Mouse (Mus musculus): Measurements from ENCODE around the gene Nudt2. TPM values are rescaled to one million over a fixed set of nuclear protein-coding genes. Genes with fewer than 3 reads are reported as not detected.

The Nudt2 gene
- polyA plus RNA-seq, 1 experiment from 2014 or later, result 70.3 TPM

DNA sequence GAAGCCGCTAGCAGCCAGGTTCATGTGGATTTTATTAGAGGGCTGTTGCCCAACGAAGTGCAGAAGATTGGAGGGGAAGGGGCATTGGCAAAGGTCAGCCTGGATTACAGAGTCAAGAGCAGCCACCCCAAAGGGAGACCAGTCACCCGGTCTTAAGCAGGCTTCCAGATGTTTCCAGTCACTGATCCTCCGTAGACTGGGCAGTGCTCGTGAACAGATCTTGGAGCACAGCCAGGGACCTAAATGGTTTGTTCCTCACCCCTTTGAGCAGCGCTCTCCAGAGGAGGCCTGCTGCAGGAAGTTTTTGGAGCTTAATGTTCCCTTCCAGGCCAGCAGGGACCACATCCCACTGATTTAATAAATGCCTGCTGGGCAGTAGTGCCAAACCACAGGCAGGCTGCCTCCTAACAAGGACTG is 16.7 kb downstream of the Nudt2 start:
- H3K9me3 ChIP-seq (ENCODE audit: control insufficient read depth, low read length), result no peaks in the 10 kb centered on the region
- WGBS, result 42% methylated on average over 6 of the region's 6 CpGs
- peaks cover 12% of the 10 kb centered on the region; the same call in 1 of the 2 replicates for H3K4me1 ChIP-seq (ENCODE audit: control insufficient read depth, insufficient read depth, low read length)
- no peaks in the 10 kb centered on the region for H3K27me3 ChIP-seq (replicated peaks; ENCODE audit: control insufficient read depth, insufficient read depth, low read length)
- ATAC-seq, result peak; percentile 64
- H3K4me3 ChIP-seq (ENCODE audit: low read length), result no peak overlapping the region
- no peak overlapping the region for H3K9ac ChIP-seq (ENCODE audit: low read depth, low read length)
- no peak overlapping the region for H3K4me2 ChIP-seq (ENCODE audit: low read depth, low read length)
- no peaks in the 10 kb centered on the region for H3K36me3 ChIP-seq (ENCODE audit: control insufficient read depth, insufficient read depth, low read length)
- peak overlapping the region; percentile 53 for H3K27ac ChIP-seq (ENCODE audit: low read length)

DNA sequence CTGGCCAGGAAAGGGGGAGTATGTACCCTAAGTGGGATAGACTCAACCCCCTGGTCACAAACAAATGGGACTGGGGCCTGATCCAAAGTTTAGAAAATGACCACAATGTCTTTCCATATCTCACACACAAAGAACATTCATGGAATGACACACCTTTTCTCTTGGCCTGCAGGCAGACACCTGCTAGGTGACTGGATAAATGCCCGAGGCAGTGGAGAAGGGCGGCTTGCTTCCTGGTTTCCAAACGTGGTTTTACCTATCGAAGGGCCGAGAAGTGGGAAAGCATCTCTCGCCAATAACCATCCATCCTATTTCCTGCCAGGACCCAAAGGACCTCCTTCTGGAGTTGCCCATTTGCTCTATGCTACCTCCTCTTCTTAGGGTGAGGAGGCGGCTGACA is 28.0 kb downstream of the Nudt2 start:
- peaks cover 4% of the 10 kb centered on the region for H3K36me3 ChIP-seq (ENCODE audit: control insufficient read depth, insufficient read depth, low read length)
- peaks cover 20% of the 10 kb centered on the region; the same call in 1 of the 2 replicates for H3K4me1 ChIP-seq (ENCODE audit: control insufficient read depth, insufficient read depth, low read length)
- WGBS, result 73% methylated on average over 7 of the region's 7 CpGs
- peak overlapping the region; percentile 80 for H3K27ac ChIP-seq (ENCODE audit: low read length)
- peak; percentile 4; the same call in 1 of the 2 replicates for ATAC-seq
- no peak overlapping the region for H3K9ac ChIP-seq (ENCODE audit: low read depth, low read length)
- no peaks in the 10 kb centered on the region for H3K9me3 ChIP-seq (ENCODE audit: control insufficient read depth, low read length)
- H3K4me2 ChIP-seq (ENCODE audit: low read depth, low read length), result peak overlapping the region; percentile 24; the same call in 1 of the 2 replicates
- no peak overlapping the region for H3K4me3 ChIP-seq (ENCODE audit: low read length)
- peaks cover 8% of the 10 kb centered on the region for H3K27me3 ChIP-seq (replicated peaks; ENCODE audit: control insufficient read depth, insufficient read depth, low read length)

DNA sequence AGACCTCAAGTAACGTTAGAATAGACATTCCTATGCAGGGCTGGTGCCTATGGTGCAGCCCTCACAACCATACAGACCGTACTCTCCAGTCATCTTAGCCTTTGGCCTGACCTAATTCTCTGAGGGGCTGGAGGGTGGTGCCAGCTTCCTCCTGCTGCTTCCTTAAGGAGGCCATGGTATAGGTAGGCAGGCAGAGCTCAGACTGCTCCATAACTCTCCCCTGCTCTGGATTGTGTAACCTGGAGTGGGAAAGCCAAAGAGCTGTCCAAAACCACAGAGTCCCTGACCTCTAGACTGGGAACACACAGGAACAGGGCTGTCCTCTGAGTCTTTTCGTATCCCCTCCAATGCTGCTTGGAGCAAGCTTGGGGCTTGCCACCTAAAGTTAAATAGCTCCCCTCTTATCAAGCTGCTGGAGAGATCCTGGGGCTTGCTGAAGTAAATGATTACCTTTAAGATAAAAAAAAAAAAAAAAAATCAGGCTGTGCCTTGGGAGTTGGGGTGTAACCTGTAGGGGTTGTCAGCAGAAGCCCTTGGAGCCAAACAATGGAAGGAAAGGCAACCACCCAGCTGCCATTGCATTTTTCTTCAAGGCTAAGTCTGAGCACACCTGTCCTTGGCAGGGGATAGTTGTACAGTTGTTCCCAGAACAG is 28.6 kb downstream of the Nudt2 start:
- 56% methylated on average over 3 of the region's 3 CpGs for WGBS
- ATAC-seq, result peak; percentile 88
- peak overlapping the region; percentile 80 for H3K27ac ChIP-seq (ENCODE audit: low read length)
- peaks cover 10% of the 10 kb centered on the region for H3K36me3 ChIP-seq (ENCODE audit: control insufficient read depth, insufficient read depth, low read length)
- H3K9ac ChIP-seq (ENCODE audit: low read depth, low read length), result no peak overlapping the region
- no peaks in the 10 kb centered on the region for H3K9me3 ChIP-seq (ENCODE audit: control insufficient read depth, low read length)
- H3K4me3 ChIP-seq (ENCODE audit: low read length), result no peak overlapping the region
- H3K27me3 ChIP-seq (replicated peaks; ENCODE audit: control insufficient read depth, insufficient read depth, low read length), result peaks cover 14% of the 10 kb centered on the region
- peaks cover 27% of the 10 kb centered on the region for H3K4me1 ChIP-seq (ENCODE audit: control insufficient read depth, insufficient read depth, low read length)
- peak overlapping the region; percentile 24; the same call in 1 of the 2 replicates for H3K4me2 ChIP-seq (ENCODE audit: low read depth, low read length)

DNA sequence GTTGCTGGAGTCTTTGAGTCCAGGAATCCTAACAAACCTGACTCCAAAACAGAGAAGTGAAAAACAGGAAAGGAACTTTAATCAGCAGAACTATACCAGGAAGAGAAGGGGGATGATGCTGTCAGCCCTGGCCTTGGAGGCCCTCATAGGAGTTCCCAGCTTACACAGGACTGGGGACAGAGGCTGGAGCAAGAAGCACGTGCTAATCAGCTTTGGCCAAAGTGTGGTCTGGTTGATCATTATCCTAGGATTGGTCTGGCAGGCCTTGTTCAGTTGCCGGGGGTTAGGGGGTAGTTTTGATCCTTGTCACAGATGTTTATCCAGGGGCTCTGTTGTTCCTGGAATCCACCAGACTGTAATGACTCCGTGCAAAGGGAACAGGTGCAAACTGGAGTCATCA is 29.4 kb downstream of the Nudt2 start:
- peaks cover 22% of the 10 kb centered on the region for H3K27me3 ChIP-seq (replicated peaks; ENCODE audit: control insufficient read depth, insufficient read depth, low read length)
- H3K36me3 ChIP-seq (ENCODE audit: control insufficient read depth, insufficient read depth, low read length), result peaks cover 18% of the 10 kb centered on the region
- H3K9me3 ChIP-seq (ENCODE audit: control insufficient read depth, low read length), result no peaks in the 10 kb centered on the region
- H3K27ac ChIP-seq (ENCODE audit: low read length), result peak overlapping the region; percentile 79
- ATAC-seq, result peak; percentile 63
- WGBS, result 23% methylated on average over 3 of the region's 3 CpGs
- no peak overlapping the region for H3K4me2 ChIP-seq (ENCODE audit: low read depth, low read length)
- no peak overlapping the region for H3K4me3 ChIP-seq (ENCODE audit: low read length)
- H3K4me1 ChIP-seq (ENCODE audit: control insufficient read depth, insufficient read depth, low read length), result peaks cover 34% of the 10 kb centered on the region
- no peak overlapping the region for H3K9ac ChIP-seq (ENCODE audit: low read depth, low read length)

DNA sequence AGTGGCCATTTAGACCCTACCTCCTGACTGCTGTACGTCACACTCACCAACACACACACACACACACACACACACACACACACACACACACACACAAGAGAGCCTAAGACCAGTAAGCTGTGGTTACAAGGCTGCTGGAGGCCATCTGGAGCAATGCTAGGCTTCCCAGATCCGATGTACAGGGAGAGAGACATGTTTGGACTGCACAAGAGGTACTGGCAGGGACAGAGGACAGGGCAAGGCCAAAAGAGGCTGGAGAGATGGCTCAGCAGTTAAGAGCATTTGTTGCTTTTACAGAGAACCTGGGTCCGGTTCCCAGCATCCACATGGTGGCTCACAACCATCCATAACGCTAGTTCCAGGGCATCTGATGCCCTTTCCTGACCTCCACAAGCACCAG is 30.1 kb downstream of the Nudt2 start:
- peaks cover 18% of the 10 kb centered on the region for H3K36me3 ChIP-seq (ENCODE audit: control insufficient read depth, insufficient read depth, low read length)
- H3K27ac ChIP-seq (ENCODE audit: low read length), result 0 out of 2 replicates have a peak overlapping the region, but pooled peaks have one; percentile 79
- H3K9me3 ChIP-seq (ENCODE audit: control insufficient read depth, low read length), result no peaks in the 10 kb centered on the region
- 78% methylated on average over 4 of the region's 4 CpGs for WGBS
- ATAC-seq, result no peak
- peaks cover 35% of the 10 kb centered on the region for H3K4me1 ChIP-seq (ENCODE audit: control insufficient read depth, insufficient read depth, low read length)
- H3K9ac ChIP-seq (ENCODE audit: low read depth, low read length), result no peak overlapping the region
- no peak overlapping the region for H3K4me3 ChIP-seq (ENCODE audit: low read length)
- H3K27me3 ChIP-seq (replicated peaks; ENCODE audit: control insufficient read depth, insufficient read depth, low read length), result peaks cover 29% of the 10 kb centered on the region
- H3K4me2 ChIP-seq (ENCODE audit: low read depth, low read length), result no peak overlapping the region

DNA sequence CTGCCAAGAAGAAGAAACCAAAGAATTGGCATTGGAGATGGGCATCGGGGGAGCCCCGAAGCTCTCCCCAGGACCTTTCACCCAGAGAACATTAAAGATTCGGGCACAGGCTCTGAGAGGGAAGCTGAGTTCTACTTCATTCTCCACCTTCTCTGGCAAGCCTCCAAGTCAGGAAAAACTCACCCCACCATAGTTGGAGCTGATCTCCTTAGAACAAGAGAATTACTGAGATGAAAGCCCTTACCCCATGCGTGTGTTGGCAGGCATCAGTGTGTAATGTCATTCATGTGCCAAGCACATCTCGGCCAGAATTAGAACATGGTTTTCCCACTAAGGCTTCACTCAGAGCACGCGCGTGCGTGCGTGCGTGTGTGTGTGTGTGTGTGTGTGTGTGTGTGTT is 30.9 kb downstream of the Nudt2 start:
- Histone ChIP-seq H3K36me3 (ENCODE audit: control insufficient read depth, insufficient read depth, low read length) (peaks cover 18% of the 10 kb centered on the region), H3K9me3 (ENCODE audit: control insufficient read depth, low read length) (no peaks in the 10 kb centered on the region), H3K27ac (ENCODE audit: low read length) (no peak overlapping the region), H3K4me1 (ENCODE audit: control insufficient read depth, insufficient read depth, low read length) (peaks cover 35% of the 10 kb centered on the region), H3K9ac (ENCODE audit: low read depth, low read length) (no peak overlapping the region), H3K4me3 (ENCODE audit: low read length) (no peak overlapping the region), H3K4me2 (ENCODE audit: low read depth, low read length) (no peak overlapping the region), H3K27me3 (replicated peaks; ENCODE audit: control insufficient read depth, insufficient read depth, low read length) (peaks cover 34% of the 10 kb centered on the region)
- 87% methylated on average over 11 of the region's 11 CpGs for WGBS
- ATAC-seq, result no peak

DNA sequence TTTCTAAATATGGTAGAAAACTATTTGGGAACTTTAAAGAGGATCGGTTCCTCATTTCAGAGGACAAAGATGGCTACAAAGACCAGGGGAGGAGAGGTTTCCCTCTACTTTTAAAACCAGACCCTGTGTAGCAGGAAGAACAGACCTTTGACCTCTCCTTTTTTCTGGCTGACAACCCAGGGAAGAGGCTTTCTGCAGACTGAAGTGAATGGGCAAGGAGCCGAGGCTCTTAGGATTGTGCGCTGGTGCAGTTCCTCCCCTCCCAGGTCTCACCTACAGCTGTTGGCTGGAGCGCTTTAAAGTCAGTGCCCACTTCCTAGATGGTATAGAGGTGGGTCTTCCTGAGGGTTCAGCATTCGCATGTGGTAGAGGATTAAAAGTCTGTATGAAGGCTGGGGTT is 32.1 kb downstream of the Nudt2 start:
- WGBS, result 67% methylated on average over 5 of the region's 5 CpGs
- H3K4me2 ChIP-seq (ENCODE audit: low read depth, low read length), result no peak overlapping the region
- no peak overlapping the region for H3K4me3 ChIP-seq (ENCODE audit: low read length)

DNA sequence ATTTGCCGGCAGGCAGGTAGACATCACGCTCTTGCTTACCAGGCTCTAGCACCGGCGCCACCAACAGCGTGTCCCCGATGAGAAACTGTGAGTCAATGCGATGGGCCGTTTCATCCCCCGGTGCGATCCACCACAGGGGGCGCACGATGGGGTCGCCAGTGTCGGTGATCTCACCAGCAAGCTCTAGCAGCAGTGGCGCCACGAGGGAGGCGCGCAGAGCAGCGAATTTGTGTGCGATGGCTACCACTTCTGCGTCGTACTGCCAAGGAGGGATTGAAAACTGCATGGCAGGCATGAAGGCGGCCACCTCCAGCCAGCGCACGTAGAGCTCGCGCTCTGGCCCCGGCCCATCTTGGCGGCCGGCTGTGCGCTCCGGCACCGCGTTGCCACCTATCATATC is 32.6 kb downstream of the Nudt2 start:
- H3K27me3 ChIP-seq (replicated peaks; ENCODE audit: control insufficient read depth, insufficient read depth, low read length), result peaks cover 39% of the 10 kb centered on the region
- 16% methylated on average over 34 of the region's 34 CpGs for WGBS
- no peak overlapping the region for H3K9ac ChIP-seq (ENCODE audit: low read depth, low read length)

More for the DNA sequence above, 32.1 kb downstream of the Nudt2 start:
- H3K9ac ChIP-seq (ENCODE audit: low read depth, low read length), result no peak overlapping the region
- ATAC-seq, result no peak
- peaks cover 41% of the 10 kb centered on the region for H3K4me1 ChIP-seq (ENCODE audit: control insufficient read depth, insufficient read depth, low read length)
- no peak overlapping the region for H3K27ac ChIP-seq (ENCODE audit: low read length)
- peaks cover 18% of the 10 kb centered on the region for H3K36me3 ChIP-seq (ENCODE audit: control insufficient read depth, insufficient read depth, low read length)
- peaks cover 37% of the 10 kb centered on the region for H3K27me3 ChIP-seq (replicated peaks; ENCODE audit: control insufficient read depth, insufficient read depth, low read length)
- H3K9me3 ChIP-seq (ENCODE audit: control insufficient read depth, low read length), result no peaks in the 10 kb centered on the region

DNA sequence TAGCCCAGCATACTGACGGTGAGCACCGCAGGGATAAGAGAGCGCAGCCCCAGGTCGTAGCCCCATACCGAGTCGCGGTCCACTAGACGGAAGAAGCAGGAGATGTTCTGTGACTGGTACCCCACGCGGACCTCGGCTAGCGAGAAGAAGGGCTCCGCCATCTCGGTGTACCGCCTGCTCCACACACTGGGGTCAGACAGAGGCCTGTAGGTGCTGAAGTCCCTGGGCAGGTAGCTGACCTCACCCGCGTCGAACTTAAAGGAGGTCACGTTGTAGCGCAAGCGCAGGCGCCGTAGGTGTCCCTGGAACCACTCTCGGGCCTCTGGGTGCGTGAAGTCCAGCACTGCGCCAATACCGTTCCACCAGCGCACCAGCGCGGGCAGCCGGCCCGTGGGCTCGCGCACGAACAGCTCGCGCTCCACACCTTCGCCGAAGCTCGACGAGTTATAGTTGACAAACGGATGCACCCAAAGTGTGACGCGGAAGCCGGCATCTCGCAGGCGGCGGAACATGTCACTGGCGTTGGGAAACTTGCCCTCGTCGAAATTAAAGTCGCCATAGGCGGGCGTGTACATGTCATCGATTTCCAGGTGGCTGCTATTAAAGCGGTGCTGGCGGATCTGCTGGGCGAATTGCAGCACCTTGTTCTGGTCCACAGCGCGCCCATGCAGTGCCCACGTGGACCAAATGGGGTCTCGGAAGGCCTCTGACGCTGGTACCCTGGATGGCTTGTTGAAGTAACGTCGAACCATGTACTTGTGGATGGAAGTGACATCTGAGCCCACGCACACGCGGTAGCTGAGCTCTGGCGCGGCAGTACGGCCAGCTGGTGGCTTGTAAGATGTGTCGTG is 33.3 kb downstream of the Nudt2 start:
- no peaks in the 10 kb centered on the region for H3K9me3 ChIP-seq (ENCODE audit: control insufficient read depth, low read length)
- H3K4me1 ChIP-seq (ENCODE audit: control insufficient read depth, insufficient read depth, low read length), result peaks cover 36% of the 10 kb centered on the region
- peaks cover 39% of the 10 kb centered on the region for H3K27me3 ChIP-seq (replicated peaks; ENCODE audit: control insufficient read depth, insufficient read depth, low read length)
- peaks cover 18% of the 10 kb centered on the region for H3K36me3 ChIP-seq (ENCODE audit: control insufficient read depth, insufficient read depth, low read length)
- ATAC-seq, result no peak
- 17% methylated on average over 72 of the region's 72 CpGs for WGBS
- peak overlapping the region; percentile 33 for H3K4me3 ChIP-seq (ENCODE audit: low read length)
- H3K4me2 ChIP-seq (ENCODE audit: low read depth, low read length), result peak overlapping the region; percentile 49
- H3K27ac ChIP-seq (ENCODE audit: low read length), result no peak overlapping the region
- no peak overlapping the region for H3K9ac ChIP-seq (ENCODE audit: low read depth, low read length)

More for the DNA sequence above, 32.6 kb downstream of the Nudt2 start:
- H3K36me3 ChIP-seq (ENCODE audit: control insufficient read depth, insufficient read depth, low read length), result peaks cover 18% of the 10 kb centered on the region
- H3K4me3 ChIP-seq (ENCODE audit: low read length), result peak overlapping the region; percentile 33
- peaks cover 41% of the 10 kb centered on the region for H3K4me1 ChIP-seq (ENCODE audit: control insufficient read depth, insufficient read depth, low read length)
- ATAC-seq, result no peak
- H3K9me3 ChIP-seq (ENCODE audit: control insufficient read depth, low read length), result no peaks in the 10 kb centered on the region
- H3K4me2 ChIP-seq (ENCODE audit: low read depth, low read length), result peak overlapping the region; percentile 49
- H3K27ac ChIP-seq (ENCODE audit: low read length), result no peak overlapping the region
